In the genomic region with DNA sequence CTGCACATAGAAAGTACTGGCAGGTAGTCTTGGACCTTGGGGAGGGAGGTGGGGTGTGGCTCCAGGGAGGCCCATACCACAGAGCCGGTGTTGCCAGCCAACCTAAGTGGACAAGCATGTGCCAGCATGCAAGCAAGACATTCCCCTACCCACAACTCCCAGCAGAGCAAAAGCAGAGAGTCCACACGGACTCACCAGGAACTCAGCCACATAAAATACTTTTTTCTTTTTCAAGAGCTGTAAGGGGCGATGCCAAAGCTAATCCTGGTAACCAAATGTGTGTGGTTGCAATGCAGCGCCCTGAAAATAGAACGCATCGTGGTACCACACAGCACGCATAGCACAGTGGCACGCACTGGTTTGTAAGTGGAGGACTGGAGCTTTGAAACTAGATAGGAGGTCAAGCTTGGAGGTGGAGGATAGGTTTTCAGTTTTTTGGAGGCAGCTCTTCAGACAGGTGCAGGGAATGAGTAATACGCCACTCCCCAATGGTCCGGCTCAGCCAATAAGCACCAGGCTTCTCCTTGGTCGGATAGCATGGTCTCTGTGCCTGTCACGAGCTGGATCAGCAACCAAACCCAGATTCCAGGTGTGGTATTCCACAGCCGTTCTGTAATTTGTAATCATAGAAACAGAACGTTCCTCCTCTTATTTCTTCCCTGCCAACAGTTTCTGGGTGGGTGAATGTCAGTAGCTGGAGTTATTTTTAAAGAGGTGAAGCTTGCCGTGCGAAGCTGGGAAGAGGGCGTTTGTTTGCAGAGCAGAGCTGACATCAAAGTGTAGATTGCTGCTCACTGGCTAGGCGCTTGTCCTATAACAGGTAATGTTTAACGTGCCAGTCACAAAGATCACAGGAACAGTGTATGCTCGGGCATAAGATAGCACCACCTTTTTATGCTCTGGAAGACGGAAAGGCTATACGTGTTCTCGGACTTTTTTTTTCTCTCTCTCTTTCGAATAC, we compare ENCODE assay signal across 8 mouse cellular contexts.
DNase-seq lines count a peak whose midpoint lies in the region; ATAC-seq lines count a peak whose summit lies in the region.

No protein-coding gene starts in this region.

- DNase-seq in heart, embryonic 10.5 days (ENCODE audit: low spot score) = no peak
- DNase-seq in kidney, postnatal 4 days = peak; percentile 31 to 60
- DNase-seq in retina, embryonic 14.5 days (ENCODE audit: low spot score) = no peak

- no peaks in the 10 kb centered on the region for H3K27me3 ChIP-seq in forebrain, embryonic 16.5 days (replicated peaks; ENCODE audit: control insufficient read depth, insufficient read depth, low read length)
- H3K27me3 ChIP-seq in forebrain, embryonic 12.5 days = no peaks in the 10 kb centered on the region
- no peaks in the 10 kb centered on the region for H3K27me3 ChIP-seq in heart, embryonic 10.5 days (ENCODE audit: insufficient read depth, poor library complexity, severe bottlenecking)
- H3K27me3 ChIP-seq in liver, embryonic 15.5 days = no peaks in the 10 kb centered on the region
- no peaks in the 10 kb centered on the region for H3K27me3 ChIP-seq in stomach, embryonic 16.5 days (ENCODE audit: control insufficient read depth, insufficient read depth, low read length)

- no peaks in the 10 kb centered on the region for H3K36me3 ChIP-seq in forebrain, embryonic 16.5 days (ENCODE audit: control insufficient read depth, insufficient read depth)
- H3K36me3 ChIP-seq in forebrain, embryonic 12.5 days (replicated peaks) = no peaks in the 10 kb centered on the region
- H3K36me3 ChIP-seq in heart, embryonic 10.5 days = no peaks in the 10 kb centered on the region
- no peaks in the 10 kb centered on the region for H3K36me3 ChIP-seq in liver, embryonic 15.5 days (replicated peaks)
- no peaks in the 10 kb centered on the region for H3K36me3 ChIP-seq in stomach, embryonic 16.5 days (ENCODE audit: control insufficient read depth, insufficient read depth, low read length)

- peak overlapping the region; percentile 29 for H3K4me2 ChIP-seq in forebrain, embryonic 16.5 days (ENCODE audit: low read length)
- H3K4me2 ChIP-seq in forebrain, embryonic 12.5 days = no peak overlapping the region
- peak overlapping the region; percentile 18 for H3K4me2 ChIP-seq in liver, embryonic 15.5 days
- H3K4me2 ChIP-seq in stomach, embryonic 16.5 days (ENCODE audit: low read depth, low read length) = peak overlapping the region; percentile 47

- H3K4me1 ChIP-seq in forebrain, embryonic 16.5 days (replicated peaks; ENCODE audit: control insufficient read depth, insufficient read depth, low read length) = peaks cover 10% of the 10 kb centered on the region
- no peaks in the 10 kb centered on the region for H3K4me1 ChIP-seq in forebrain, embryonic 12.5 days
- peaks cover 30% of the 10 kb centered on the region for H3K4me1 ChIP-seq in heart, embryonic 10.5 days
- peaks cover 3% of the 10 kb centered on the region; the same call in 1 of the 2 replicates for H3K4me1 ChIP-seq in liver, embryonic 15.5 days (replicated peaks)
- 0 out of 2 replicates have a peak, but pooled peaks cover 8% of the 10 kb centered on the region for H3K4me1 ChIP-seq in stomach, embryonic 16.5 days (ENCODE audit: control insufficient read depth, insufficient read depth, low read length)

- peak overlapping the region; percentile 19 for H3K4me3 ChIP-seq in forebrain, embryonic 16.5 days (replicated peaks; ENCODE audit: low read length)
- H3K4me3 ChIP-seq in forebrain, embryonic 12.5 days (replicated peaks) = no peak overlapping the region
- peak overlapping the region; percentile 31; the same call in 1 of the 2 replicates for H3K4me3 ChIP-seq in heart, embryonic 10.5 days
- peak overlapping the region; percentile 29; the same call in 1 of the 2 replicates for H3K4me3 ChIP-seq in liver, embryonic 15.5 days (replicated peaks)
- H3K4me3 ChIP-seq in stomach, embryonic 16.5 days (replicated peaks; ENCODE audit: low read length) = peak overlapping the region; percentile 36

- peak overlapping the region; percentile 3; the same call in 1 of the 2 replicates for H3K9ac ChIP-seq in forebrain, embryonic 16.5 days (replicated peaks; ENCODE audit: low read depth, low read length)
- H3K9ac ChIP-seq in forebrain, embryonic 12.5 days = no peak overlapping the region
- H3K9ac ChIP-seq in liver, embryonic 15.5 days = no peak overlapping the region
- H3K9ac ChIP-seq in stomach, embryonic 16.5 days (ENCODE audit: low read length) = peak overlapping the region; percentile 53; the same call in 1 of the 2 replicates

- peak; percentile 43 for ATAC-seq in forebrain, embryonic 16.5 days
- no peak for ATAC-seq in forebrain, embryonic 12.5 days (ENCODE audit: low FRiP score)
- ATAC-seq in liver, embryonic 15.5 days (ENCODE audit: insufficient read depth) = peak; percentile 79
- ATAC-seq in stomach, embryonic 16.5 days (ENCODE audit: insufficient read depth, low FRiP score) = peak; percentile 91
- no peak for ATAC-seq in CD4-positive, CD25-positive, alpha-beta regulatory T cell, adult 4 months

- H3K9me3 ChIP-seq in forebrain, embryonic 16.5 days (ENCODE audit: control insufficient read depth, low read length) = no peaks in the 10 kb centered on the region
- no peaks in the 10 kb centered on the region for H3K9me3 ChIP-seq in forebrain, embryonic 12.5 days
- H3K9me3 ChIP-seq in heart, embryonic 10.5 days = no peaks in the 10 kb centered on the region
- no peaks in the 10 kb centered on the region for H3K9me3 ChIP-seq in liver, embryonic 15.5 days (replicated peaks)
- H3K9me3 ChIP-seq in stomach, embryonic 16.5 days (replicated peaks; ENCODE audit: control insufficient read depth, low read length) = no peaks in the 10 kb centered on the region

- peak overlapping the region; percentile 35 for H3K27ac ChIP-seq in forebrain, embryonic 16.5 days (ENCODE audit: low read length)
- no peak overlapping the region for H3K27ac ChIP-seq in forebrain, embryonic 12.5 days
- H3K27ac ChIP-seq in heart, embryonic 10.5 days = peak overlapping the region; percentile 9; the same call in 1 of the 2 replicates
- peak overlapping the region; percentile 61; the same call in 1 of the 2 replicates for H3K27ac ChIP-seq in liver, embryonic 15.5 days (replicated peaks)
- H3K27ac ChIP-seq in stomach, embryonic 16.5 days (ENCODE audit: low read length) = peak overlapping the region; percentile 87

- 65% methylated on average over 24 of the region's 24 CpGs for WGBS in forebrain, embryonic 16.5 days
- 83% methylated on average over 24 of the region's 24 CpGs for WGBS in forebrain, embryonic 12.5 days
- 63% methylated on average over 24 of the region's 24 CpGs for WGBS in heart, embryonic 10.5 days
- 68% methylated on average over 24 of the region's 24 CpGs for WGBS in liver, embryonic 15.5 days (ENCODE audit: insufficient replicate concordance)
- 50% methylated on average over 24 of the region's 24 CpGs for WGBS in stomach, embryonic 16.5 days

Comparison
In these comparisons a context has a peak if more than half of its experiments do, and no peak if none do; other contexts are left out.
1. ATAC-seq: peak in forebrain, embryonic 16.5 days (single experiment), liver, embryonic 15.5 days (single experiment) and stomach, embryonic 16.5 days (single experiment); none in forebrain, embryonic 12.5 days (single experiment) and CD4-positive, CD25-positive, alpha-beta regulatory T cell, adult 4 months (single experiment).
2. H3K9ac ChIP-seq: peak in forebrain, embryonic 16.5 days (single experiment) and stomach, embryonic 16.5 days (single experiment); none in forebrain, embryonic 12.5 days (single experiment) and liver, embryonic 15.5 days (single experiment).
3. DNase-seq: peak in kidney, postnatal 4 days (2 of 2); none in heart, embryonic 10.5 days (single experiment) and retina, embryonic 14.5 days (single experiment).